Mouse (Mus musculus): ENCODE data around the gene Lrrc8c. TPM values are rescaled to one million over a fixed set of nuclear protein-coding genes. Genes with fewer than 3 reads are reported as not detected.

Gene Lrrc8c
- polyA plus RNA-seq, 1 experiment from 2014 or later, result 17.9 TPM

DNA sequence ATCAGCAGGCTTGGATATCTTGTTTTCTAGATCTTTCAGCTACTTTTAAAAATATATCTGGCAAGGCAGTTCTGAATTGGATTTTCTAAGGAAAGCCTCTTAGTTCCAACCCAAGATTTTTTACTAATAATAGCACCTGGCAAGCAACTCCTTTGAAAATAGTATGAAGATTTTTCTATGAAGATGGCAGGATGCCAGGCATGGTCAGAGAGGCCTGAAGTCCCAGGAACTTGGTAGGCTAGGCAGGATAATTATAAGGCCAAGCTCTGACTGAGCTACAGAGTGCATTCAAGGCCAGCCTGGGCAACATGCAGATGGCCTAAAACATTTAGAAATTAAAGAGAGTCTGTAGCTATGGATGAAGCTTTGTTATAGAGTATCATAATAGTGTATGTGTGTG is 42.7 kb downstream of the Lrrc8c start:
- H3K27ac ChIP-seq, result no peak overlapping the region
- ATAC-seq (ENCODE audit: insufficient number of reproducible peaks, low FRiP score, low TSS enrichment, low read depth), result no peak
- H3K4me2 ChIP-seq, result no peak overlapping the region

DNA sequence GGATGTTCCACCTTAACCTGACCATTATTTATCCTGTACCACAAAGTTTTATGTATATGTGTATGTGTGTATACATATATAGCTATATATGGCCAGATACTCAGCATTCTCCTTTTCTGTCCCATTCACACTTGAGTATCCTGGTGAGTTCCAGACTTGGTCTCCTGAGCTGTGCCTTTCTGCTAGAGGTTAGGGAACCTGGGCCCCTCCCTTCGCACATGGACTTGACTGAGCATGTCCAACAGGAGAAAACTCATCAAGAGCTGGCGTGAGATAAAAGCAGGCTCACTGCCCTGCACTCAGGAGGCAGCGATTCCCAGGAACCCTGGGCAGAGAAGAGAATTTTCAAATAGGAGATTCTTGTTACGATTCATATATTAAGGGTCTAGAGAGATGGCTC is 45.6 kb downstream of the Lrrc8c start:
- Histone ChIP-seq H3K27me3 (no peaks in the 10 kb centered on the region), H3K4me3 (no peak overlapping the region), H3K27ac (no peak overlapping the region), H3K4me1 (peaks cover 7% of the 10 kb centered on the region; the same call in 1 of the 2 replicates), H3K9me3 (no peaks in the 10 kb centered on the region), H3K9ac (no peak overlapping the region), H3K36me3 (no peaks in the 10 kb centered on the region), H3K4me2 (no peak overlapping the region)
- ATAC-seq (ENCODE audit: insufficient number of reproducible peaks, low FRiP score, low TSS enrichment, low read depth), result no peak
- 64% methylated on average over 4 of the region's 4 CpGs for WGBS

More for the DNA sequence above, 42.7 kb downstream of the Lrrc8c start:
- Histone ChIP-seq H3K9ac (no peak overlapping the region), H3K36me3 (no peaks in the 10 kb centered on the region), H3K9me3 (no peaks in the 10 kb centered on the region), H3K27me3 (no peaks in the 10 kb centered on the region), H3K4me1 (peaks cover 7% of the 10 kb centered on the region; the same call in 1 of the 2 replicates), H3K4me3 (no peak overlapping the region)

DNA sequence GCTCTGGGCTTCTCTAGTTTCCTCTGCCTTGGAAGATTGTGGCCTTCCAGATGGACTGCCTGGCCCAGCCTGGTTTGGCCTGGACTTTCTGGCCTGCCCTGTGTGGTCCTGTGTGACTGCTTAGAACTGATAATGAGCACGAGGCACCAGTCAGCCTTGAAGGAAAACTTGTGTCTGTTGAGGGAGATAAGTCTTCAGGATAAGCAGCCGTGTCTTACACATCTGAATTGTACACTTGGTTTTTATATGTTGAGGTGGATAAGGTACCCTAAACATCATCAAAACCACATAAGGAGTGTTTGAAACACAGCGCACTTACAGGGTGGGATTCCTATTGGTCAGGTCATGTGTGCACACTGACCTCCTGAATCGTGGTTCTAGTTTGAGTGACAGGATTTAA is 46.6 kb downstream of the Lrrc8c start:
- WGBS, result 80% methylated on average over 4 of the region's 4 CpGs
- Histone ChIP-seq H3K9me3 (no peaks in the 10 kb centered on the region), H3K9ac (no peak overlapping the region), H3K27me3 (no peaks in the 10 kb centered on the region), H3K27ac (no peak overlapping the region), H3K4me1 (peaks cover 7% of the 10 kb centered on the region; the same call in 1 of the 2 replicates), H3K36me3 (no peaks in the 10 kb centered on the region), H3K4me3 (no peak overlapping the region), H3K4me2 (no peak overlapping the region)
- ATAC-seq (ENCODE audit: insufficient number of reproducible peaks, low FRiP score, low TSS enrichment, low read depth), result no peak

DNA sequence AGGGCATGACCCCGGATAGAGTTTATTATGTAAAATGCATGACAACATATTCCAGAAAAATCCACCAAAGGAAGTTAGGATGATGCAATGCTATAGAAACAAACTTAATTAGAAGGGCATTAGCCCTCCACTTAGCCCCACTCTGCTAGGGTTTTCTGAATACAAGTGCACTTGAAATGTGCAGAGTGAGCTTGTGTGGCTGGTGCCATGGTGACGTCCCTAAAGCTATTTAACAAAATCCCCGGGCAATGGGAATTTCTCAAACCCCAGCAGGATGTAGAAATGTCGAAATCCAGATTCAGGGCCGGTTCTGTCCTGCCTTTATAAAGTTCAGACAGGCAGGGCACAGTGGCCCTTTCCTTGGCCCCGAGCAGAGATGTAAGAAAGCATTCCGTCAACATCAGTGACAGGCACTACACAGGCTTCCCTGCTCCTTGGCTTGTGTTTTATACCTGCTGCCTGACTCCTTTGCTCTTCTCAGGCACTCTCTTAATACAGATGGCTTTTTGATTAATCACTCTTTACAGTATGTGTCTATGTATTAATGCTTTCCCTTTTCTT is 47.7 kb downstream of the Lrrc8c start:
- Histone ChIP-seq H3K9me3 (no peaks in the 10 kb centered on the region), H3K4me1 (peaks cover 7% of the 10 kb centered on the region; the same call in 1 of the 2 replicates), H3K9ac (no peak overlapping the region), H3K27ac (no peak overlapping the region), H3K36me3 (no peaks in the 10 kb centered on the region), H3K4me2 (no peak overlapping the region), H3K4me3 (no peak overlapping the region), H3K27me3 (no peaks in the 10 kb centered on the region)
- no peak for ATAC-seq (ENCODE audit: insufficient number of reproducible peaks, low FRiP score, low TSS enrichment, low read depth)
- 54% methylated on average over 7 of the region's 7 CpGs for WGBS

DNA sequence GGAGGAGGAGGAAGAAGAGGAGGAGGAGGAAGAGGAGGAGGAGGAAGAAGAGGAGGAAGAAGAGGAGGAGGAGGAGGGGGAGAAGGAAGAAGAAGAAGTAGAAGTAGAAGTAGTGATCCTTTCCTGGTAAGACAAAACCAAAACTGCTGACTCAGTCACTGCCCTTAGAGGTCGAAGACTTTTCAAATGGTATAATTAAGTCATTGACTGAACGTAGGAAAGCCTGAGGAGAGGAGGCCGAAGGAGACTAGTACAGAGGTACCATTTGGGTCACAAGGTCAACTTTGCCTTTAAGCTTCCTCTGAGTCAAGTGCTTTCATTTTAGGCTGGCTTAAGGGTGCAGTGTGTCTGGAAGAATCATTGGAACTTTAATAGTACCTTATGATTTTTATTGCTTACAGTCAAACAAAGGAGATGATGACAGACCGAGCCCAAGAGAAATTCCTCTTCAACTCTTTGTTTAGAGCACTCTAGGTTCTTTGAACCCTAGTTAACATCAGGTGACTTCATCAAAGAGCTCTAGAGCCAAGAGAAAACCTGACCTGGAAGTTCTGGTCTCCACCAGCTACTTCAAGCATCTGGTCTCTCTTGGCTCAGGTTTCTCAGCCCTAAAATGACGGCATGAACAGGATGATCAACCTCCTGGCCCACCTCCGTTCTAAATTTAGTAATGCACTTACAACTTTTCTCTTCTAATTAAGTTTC is 49.0 kb downstream of the Lrrc8c start:
- Histone ChIP-seq H3K4me3 (no peak overlapping the region), H3K27me3 (no peaks in the 10 kb centered on the region), H3K4me2 (no peak overlapping the region), H3K27ac (no peak overlapping the region), H3K36me3 (no peaks in the 10 kb centered on the region), H3K9ac (no peak overlapping the region), H3K4me1 (peaks cover 7% of the 10 kb centered on the region; the same call in 1 of the 2 replicates), H3K9me3 (no peaks in the 10 kb centered on the region)
- no peak for ATAC-seq (ENCODE audit: insufficient number of reproducible peaks, low FRiP score, low TSS enrichment, low read depth)
- WGBS, result 56% methylated on average over 6 of the region's 6 CpGs

DNA sequence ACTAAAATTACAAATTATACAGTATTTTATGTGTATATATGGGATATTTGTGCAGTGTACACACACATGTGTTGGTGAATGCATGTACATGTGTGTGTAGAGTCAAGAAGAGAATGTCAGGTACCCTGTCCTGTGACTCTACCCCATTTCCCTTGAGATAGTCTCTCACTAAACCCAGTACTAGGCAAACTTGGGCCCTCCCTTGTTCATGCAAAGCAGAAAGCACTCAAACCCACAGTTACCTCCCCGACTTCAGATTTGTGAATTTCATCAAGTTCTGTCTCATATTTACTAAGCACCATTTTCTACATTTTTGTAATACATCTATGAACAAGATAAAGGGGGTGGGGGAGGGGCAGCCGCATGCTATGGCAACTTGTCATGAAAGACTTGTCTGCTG is 50.0 kb downstream of the Lrrc8c start:
- Histone ChIP-seq H3K27ac (no peak overlapping the region), H3K4me1 (peaks cover 7% of the 10 kb centered on the region; the same call in 1 of the 2 replicates), H3K27me3 (no peaks in the 10 kb centered on the region), H3K4me2 (no peak overlapping the region), H3K9ac (no peak overlapping the region), H3K4me3 (no peak overlapping the region), H3K36me3 (no peaks in the 10 kb centered on the region), H3K9me3 (no peaks in the 10 kb centered on the region)
- 84% methylated on average over 2 of the region's 2 CpGs for WGBS
- no peak for ATAC-seq (ENCODE audit: insufficient number of reproducible peaks, low FRiP score, low TSS enrichment, low read depth)

DNA sequence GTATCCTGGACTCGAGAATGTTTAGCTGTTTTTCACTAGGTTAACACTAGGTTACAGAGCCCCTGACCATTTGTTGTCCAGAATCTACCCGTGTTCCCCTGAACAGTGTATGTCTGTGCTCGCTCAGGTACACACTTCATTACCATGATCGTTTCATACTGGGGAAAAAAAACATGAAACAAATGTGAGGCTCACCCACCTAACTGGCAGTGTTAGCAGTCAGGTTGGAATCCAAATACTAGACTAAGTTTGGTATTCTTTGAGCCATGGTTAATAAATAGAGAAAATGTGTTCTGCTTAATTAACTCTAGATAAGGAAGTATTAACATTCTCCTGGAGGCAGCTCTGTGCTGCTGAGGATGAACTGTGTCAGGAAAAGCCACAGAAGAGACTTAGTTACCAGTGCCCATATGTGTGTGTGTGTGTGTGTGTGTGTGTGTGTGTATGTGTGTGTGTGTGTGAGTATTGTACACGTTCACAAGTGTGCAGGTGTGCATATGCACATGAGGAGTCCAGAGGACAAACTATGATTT is 53.0 kb downstream of the Lrrc8c start:
- no peak overlapping the region for H3K4me3 ChIP-seq
- H3K27me3 ChIP-seq, result no peaks in the 10 kb centered on the region
- no peak for ATAC-seq (ENCODE audit: insufficient number of reproducible peaks, low FRiP score, low TSS enrichment, low read depth)
- H3K9me3 ChIP-seq, result no peaks in the 10 kb centered on the region
- no peak overlapping the region for H3K4me2 ChIP-seq
- 0 out of 2 replicates have a peak, but pooled peaks cover 5% of the 10 kb centered on the region for H3K36me3 ChIP-seq
- no peaks in the 10 kb centered on the region; the same call in 1 of the 2 replicates for H3K4me1 ChIP-seq
- H3K27ac ChIP-seq, result no peak overlapping the region
- H3K9ac ChIP-seq, result no peak overlapping the region
- WGBS, result 67% methylated on average over 5 of the region's 5 CpGs

DNA sequence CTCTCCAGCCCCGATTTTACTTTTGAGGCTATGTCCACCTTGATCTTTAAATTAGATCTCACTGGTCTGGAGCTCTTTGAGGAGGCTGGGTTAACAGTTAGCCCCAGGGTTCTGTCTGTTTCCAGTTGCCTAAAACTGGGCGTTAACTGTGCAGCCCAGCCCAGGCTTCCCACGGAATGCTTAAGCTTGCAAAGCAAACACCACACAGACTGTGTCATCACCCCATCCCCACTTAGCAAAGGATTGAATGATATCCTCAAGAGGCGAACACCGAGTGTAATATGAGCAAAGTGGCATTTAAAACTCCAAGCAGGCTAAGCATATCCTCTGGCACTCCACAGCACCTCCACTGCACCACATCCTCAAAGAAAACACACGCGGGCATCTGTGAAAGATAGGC is 53.7 kb downstream of the Lrrc8c start:
- H3K9ac ChIP-seq, result no peak overlapping the region
- H3K9me3 ChIP-seq, result no peaks in the 10 kb centered on the region
- H3K36me3 ChIP-seq, result 0 out of 2 replicates have a peak, but pooled peaks cover 5% of the 10 kb centered on the region
- no peak overlapping the region for H3K4me2 ChIP-seq
- no peak overlapping the region for H3K4me3 ChIP-seq
- 57% methylated on average over 7 of the region's 7 CpGs for WGBS
- no peak overlapping the region for H3K27ac ChIP-seq
- ATAC-seq (ENCODE audit: insufficient number of reproducible peaks, low FRiP score, low TSS enrichment, low read depth), result no peak
- H3K27me3 ChIP-seq, result no peaks in the 10 kb centered on the region
- no peaks in the 10 kb centered on the region; the same call in 1 of the 2 replicates for H3K4me1 ChIP-seq

DNA sequence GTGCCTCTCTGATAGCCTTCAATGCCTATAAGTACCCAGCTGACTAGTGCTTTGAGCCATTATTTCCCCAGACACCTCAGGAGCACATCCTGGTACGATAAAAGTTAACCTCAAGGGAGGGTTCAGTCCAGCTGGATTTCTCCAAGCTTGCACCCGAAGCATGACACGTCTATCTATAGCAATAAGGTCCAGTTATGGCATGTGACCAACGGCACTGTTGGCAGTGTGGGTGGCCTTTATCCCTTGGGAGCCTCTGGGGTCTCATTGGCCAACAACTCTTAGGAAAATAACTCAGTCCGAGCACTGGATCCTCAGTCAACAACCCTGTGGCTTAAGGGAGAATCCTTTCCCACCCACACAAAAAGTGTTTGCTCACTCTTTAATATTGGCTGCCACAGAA is 55.6 kb downstream of the Lrrc8c start:
- WGBS, result 88% methylated on average over 5 of the region's 5 CpGs
- no peak for ATAC-seq (ENCODE audit: insufficient number of reproducible peaks, low FRiP score, low TSS enrichment, low read depth)
- Histone ChIP-seq H3K4me3 (no peak overlapping the region), H3K4me1 (no peaks in the 10 kb centered on the region), H3K4me2 (no peak overlapping the region), H3K9me3 (no peaks in the 10 kb centered on the region), H3K9ac (no peak overlapping the region), H3K27me3 (no peaks in the 10 kb centered on the region), H3K36me3 (0 out of 2 replicates have a peak, but pooled peaks cover 8% of the 10 kb centered on the region), H3K27ac (no peak overlapping the region)

DNA sequence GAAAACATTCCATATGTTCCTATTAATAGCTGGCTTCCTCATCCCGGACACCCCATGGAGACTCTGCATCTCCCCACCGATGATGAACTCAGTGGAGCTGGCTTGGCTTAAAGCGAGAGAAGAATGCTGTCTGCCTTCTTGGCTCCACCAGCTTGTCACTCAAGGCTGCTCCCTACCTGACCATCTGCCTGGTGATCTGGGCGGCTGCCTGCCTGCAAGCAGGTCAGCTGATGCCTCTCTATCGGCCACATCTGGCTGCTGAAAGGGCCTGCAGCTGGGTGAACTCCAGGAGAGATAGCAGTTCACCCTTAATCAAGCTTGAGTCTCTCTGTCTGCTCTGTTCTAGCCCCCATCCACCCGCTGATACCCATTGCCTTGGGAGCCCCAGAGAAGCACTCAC is 56.7 kb downstream of the Lrrc8c start:
- Histone ChIP-seq H3K4me3 (no peak overlapping the region), H3K27ac (no peak overlapping the region), H3K4me1 (no peaks in the 10 kb centered on the region), H3K4me2 (no peak overlapping the region), H3K9ac (no peak overlapping the region), H3K36me3 (peaks cover 12% of the 10 kb centered on the region; the same call in 1 of the 2 replicates), H3K27me3 (no peaks in the 10 kb centered on the region), H3K9me3 (no peaks in the 10 kb centered on the region)
- WGBS, result 66% methylated on average over 6 of the region's 6 CpGs
- no peak for ATAC-seq (ENCODE audit: insufficient number of reproducible peaks, low FRiP score, low TSS enrichment, low read depth)

DNA sequence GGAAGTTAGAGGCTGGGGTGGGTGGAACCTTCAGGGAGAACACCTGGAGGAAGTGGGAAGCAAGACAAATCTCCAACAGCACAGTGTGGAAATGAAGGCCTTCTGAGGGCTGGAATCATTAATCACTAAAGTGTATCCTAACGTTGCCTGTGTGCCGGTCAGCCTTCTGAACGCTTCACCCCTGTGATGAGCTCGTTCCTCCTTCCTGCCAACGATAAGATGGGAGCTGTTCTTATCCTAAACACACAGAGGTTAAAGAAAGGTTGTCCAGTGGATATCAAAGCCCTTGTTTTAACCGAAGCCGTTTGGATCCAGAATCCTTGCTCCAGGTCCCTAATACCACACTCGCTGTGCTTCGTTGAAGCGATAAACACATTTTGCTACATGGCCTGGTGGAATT is 61.7 kb downstream of the Lrrc8c start:
- Histone ChIP-seq H3K9me3 (no peaks in the 10 kb centered on the region), H3K27ac (no peak overlapping the region), H3K36me3 (peaks cover 8% of the 10 kb centered on the region; the same call in 1 of the 2 replicates), H3K4me2 (no peak overlapping the region), H3K4me1 (peaks cover 6% of the 10 kb centered on the region; the same call in 1 of the 2 replicates), H3K9ac (no peak overlapping the region), H3K4me3 (no peak overlapping the region), H3K27me3 (no peaks in the 10 kb centered on the region)
- no peak for ATAC-seq (ENCODE audit: insufficient number of reproducible peaks, low FRiP score, low TSS enrichment, low read depth)
- 77% methylated on average over 10 of the region's 10 CpGs for WGBS

DNA sequence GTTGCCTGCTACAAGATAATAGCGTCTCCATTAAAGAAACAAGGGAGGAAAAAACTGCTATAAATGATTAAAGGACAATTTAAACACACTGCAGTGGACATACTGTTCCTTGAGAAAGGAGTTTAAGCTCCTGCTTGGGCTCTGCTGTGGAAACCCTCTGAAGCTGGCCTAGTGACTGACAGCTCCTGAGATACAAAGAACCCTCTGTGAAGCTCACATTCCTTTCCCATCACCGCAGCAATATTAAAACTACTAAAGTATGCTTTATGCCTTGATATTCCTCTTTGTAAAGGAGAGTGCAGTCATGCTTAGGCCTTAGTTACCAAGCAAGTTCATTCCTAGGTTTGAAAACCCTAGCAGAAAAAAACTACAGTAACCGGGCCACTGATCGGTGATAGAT is 66.7 kb downstream of the Lrrc8c start:
- Histone ChIP-seq H3K4me3 (no peak overlapping the region), H3K9me3 (no peaks in the 10 kb centered on the region), H3K36me3 (peaks cover under 1% of the 10 kb centered on the region; the same call in 1 of the 2 replicates), H3K27me3 (no peaks in the 10 kb centered on the region), H3K27ac (peak overlapping the region; percentile 77), H3K9ac (no peak overlapping the region), H3K4me2 (no peak overlapping the region), H3K4me1 (peaks cover 9% of the 10 kb centered on the region; the same call in 1 of the 2 replicates)
- 73% methylated on average over 4 of the region's 4 CpGs for WGBS
- no peak for ATAC-seq (ENCODE audit: insufficient number of reproducible peaks, low FRiP score, low TSS enrichment, low read depth)

All from limb, embryonic 15.5 days (tissue).